Mouse (Mus musculus): ENCODE results near the gene Nprl3. TPM values are rescaled to one million over a fixed set of nuclear protein-coding genes. Genes with fewer than 3 reads are reported as not detected.
"Not testable (repeated sequence)": the region's sequence is repeated elsewhere in the genome, so short reads cannot be mapped to it uniquely, and the experiment has no call there.

Gene Nprl3
- total RNA-seq, 2 experiments from 2014 or later: 55.9 to 60.0 TPM

GRCm38 (mm10) chr11:32216851-32217250, 50.7 kb downstream of the Nprl3 start:
- intact Hi-C loops (cut with DNase I): loop anchor here (2.0 to 10.0 kb wide), 2 partner anchors 22 to 108 kb away; no protein-coding TSS in a partner anchor
- DNase-seq (ENCODE audit: extremely low spot score in 1 of 2, low spot score in 2 of 2): peak in 1 of 2 experiments; percentile 82

- DNase-seq (ENCODE audit: extremely low spot score in 1 of 2, low spot score in 2 of 2): no peak
- intact Hi-C loops (cut with DNase I): loop anchor here (2.0 to 10.0 kb wide), 2 partner anchors 23 to 109 kb away; no protein-coding TSS in a partner anchor
Measured at GRCm38 (mm10) chr11:32215372-32216162, 51.9 kb downstream of the Nprl3 start.

- no peak for DNase-seq (ENCODE audit: extremely low spot score in 1 of 2, low spot score in 2 of 2)
- intact Hi-C loops (cut with DNase I): loop anchor here (10.0 kb wide), 1 partner anchor 114 kb away; no protein-coding TSS in a partner anchor
Measured at GRCm38 (mm10) chr11:32210623-32211022, 56.9 kb downstream of the Nprl3 start.

- peak; percentile 96 for DNase-seq (ENCODE audit: extremely low spot score in 1 of 2, low spot score in 2 of 2)
- intact Hi-C loops (cut with DNase I): no loop called here
Measured at GRCm38 (mm10) chr11:32205058-32205873, 62.2 kb downstream of the Nprl3 start, which contains the start of gene Snrnp25. Gene Snrnp25 (plus strand): TSS chr11:32205415.

GRCm38 (mm10) chr11:32201922-32202685, 65.4 kb downstream of the Nprl3 start:
- intact Hi-C loops (cut with DNase I): no loop called here
- DNase-seq (ENCODE audit: extremely low spot score in 1 of 2, low spot score in 2 of 2): no peak

- intact Hi-C loops (cut with DNase I); DNase-seq (ENCODE audit: extremely low spot score in 1 of 2, low spot score in 2 of 2): not testable (repeated sequence)
Measured at GRCm38 (mm10) chr11:32200992-32201391, 66.5 kb downstream of the Nprl3 start.

GRCm38 (mm10) chr11:32200075-32200601, 67.4 kb downstream of the Nprl3 start, which contains the start of gene Il9r:
Gene Il9r (minus strand): TSS chr11:32200279.
- intact Hi-C loops (cut with DNase I): no loop called here
- peak in 1 of 2 experiments; percentile 11 for DNase-seq (ENCODE audit: extremely low spot score in 1 of 2, low spot score in 2 of 2)

- intact Hi-C loops (cut with DNase I): no loop called here
- peak in 1 of 2 experiments; percentile 14 for DNase-seq (ENCODE audit: extremely low spot score in 1 of 2, low spot score in 2 of 2)
Measured at GRCm38 (mm10) chr11:32199230-32199629, 68.3 kb downstream of the Nprl3 start.

GRCm38 (mm10) chr11:32198256-32198955, 69.1 kb downstream of the Nprl3 start:
- intact Hi-C loops (cut with DNase I): no loop called here
- peak in 1 of 2 experiments; percentile 10 for DNase-seq (ENCODE audit: extremely low spot score in 1 of 2, low spot score in 2 of 2)

- DNase-seq (ENCODE audit: extremely low spot score in 1 of 2, low spot score in 2 of 2): no peak
- intact Hi-C loops (cut with DNase I): no loop called here
Measured at GRCm38 (mm10) chr11:32197766-32198165, 69.7 kb downstream of the Nprl3 start.

- peak in 1 of 2 experiments; percentile 15 for DNase-seq (ENCODE audit: extremely low spot score in 1 of 2, low spot score in 2 of 2)
- intact Hi-C loops (cut with DNase I): no loop called here
Measured at GRCm38 (mm10) chr11:32196727-32197126, 70.8 kb downstream of the Nprl3 start.

- intact Hi-C loops (cut with DNase I): no loop called here
- peak in 1 of 2 experiments; percentile 10 for DNase-seq (ENCODE audit: extremely low spot score in 1 of 2, low spot score in 2 of 2)
Measured at GRCm38 (mm10) chr11:32195867-32196540, 71.5 kb downstream of the Nprl3 start.

- intact Hi-C loops (cut with DNase I): no loop called here
Measured at GRCm38 (mm10) chr11:32194626-32195025, 72.9 kb downstream of the Nprl3 start.

GRCm38 (mm10) chr11:32194086-32194485, 73.4 kb downstream of the Nprl3 start:
- intact Hi-C loops (cut with DNase I): no loop called here
- DNase-seq (ENCODE audit: extremely low spot score in 1 of 2, low spot score in 2 of 2): peak in 1 of 2 experiments; percentile 14

More at GRCm38 (mm10) chr11:32194626-32195025, 72.9 kb downstream of the Nprl3 start:
- peak in 1 of 2 experiments; percentile 12 for DNase-seq (ENCODE audit: extremely low spot score in 1 of 2, low spot score in 2 of 2)

GRCm38 (mm10) chr11:32193156-32193555, 74.4 kb downstream of the Nprl3 start:
- no peak for DNase-seq (ENCODE audit: extremely low spot score in 1 of 2, low spot score in 2 of 2)
- intact Hi-C loops (cut with DNase I): no loop called here

- intact Hi-C loops (cut with DNase I): no loop called here
- DNase-seq (ENCODE audit: extremely low spot score in 1 of 2, low spot score in 2 of 2): no peak
Measured at GRCm38 (mm10) chr11:32190603-32191110, 76.8 kb downstream of the Nprl3 start.

GRCm38 (mm10) chr11:32190119-32190518, 77.4 kb downstream of the Nprl3 start:
- DNase-seq (ENCODE audit: extremely low spot score in 1 of 2, low spot score in 2 of 2): peak in 1 of 2 experiments; percentile 54
- intact Hi-C loops (cut with DNase I): no loop called here

Measured in left cerebral cortex, postnatal 10 days (tissue).